Mouse (Mus musculus) heart, adult 2 months (tissue): ENCODE data around the gene Rhobtb3.

ENCODE experiments used
- CTCF ChIP-seq: fragments of 200-600 bp; IDR thresholded peaks from 2 replicates; pipeline ENCODE4 v1.8.1; 2022; ENCODE audit warnings: antibody characterized with exemption, mild to moderate bottlenecking, moderate library complexity
- EP300 ChIP-seq: fragments of 200-500 bp; IDR thresholded peaks from 2 replicates; pipeline ENCODE4 v1.6.1; 2011; ENCODE audit warnings: low read depth, low read length, control low read depth; ENCODE audit not compliant: insufficient read depth
- POLR2A ChIP-seq: fragments of 200-500 bp; IDR thresholded peaks from 2 replicates; pipeline ENCODE4 v1.6.1; 2011; ENCODE audit warnings: mild to moderate bottlenecking, low read depth, low read length, control low read depth; ENCODE audit not compliant: insufficient read depth

DNA sequence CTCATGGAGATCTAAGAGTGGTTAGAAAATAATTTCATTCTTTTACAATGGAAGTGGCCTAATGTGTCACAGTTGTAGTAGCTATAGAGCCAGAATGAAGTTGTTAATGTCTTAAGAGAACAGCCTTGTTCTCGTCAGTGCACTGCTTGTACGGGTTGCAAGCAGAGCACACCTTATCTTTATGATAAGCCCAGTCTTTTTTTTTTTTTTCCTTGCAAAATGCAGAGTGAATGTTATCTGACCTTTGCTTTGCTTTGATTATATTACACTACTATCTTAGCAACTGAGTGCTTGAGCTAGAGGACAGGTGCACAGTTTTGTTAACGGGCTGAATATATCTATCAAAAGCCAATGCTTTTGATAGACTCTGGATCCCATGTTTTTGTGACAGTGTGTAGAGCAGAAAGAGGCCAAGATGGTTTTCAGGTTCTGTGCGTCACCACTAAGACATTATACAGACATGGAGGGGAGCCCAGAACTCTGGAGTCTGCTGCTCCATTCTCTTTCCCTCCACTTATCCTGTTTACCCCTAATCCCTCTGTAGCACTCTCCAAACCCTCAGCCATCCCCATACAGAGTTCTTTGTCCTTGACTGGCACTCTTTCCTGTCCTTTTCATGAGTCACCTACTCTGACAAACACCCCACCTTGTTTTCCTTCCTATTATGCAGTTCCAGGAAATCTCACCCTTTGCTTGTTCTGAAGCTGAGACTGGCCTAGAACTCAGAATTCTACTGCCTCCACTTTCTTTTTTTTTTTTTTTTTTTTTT, 68.9 kb downstream of the Rhobtb3 start:
- no peak for TF ChIP-seq CTCF
- TF ChIP-seq EP300 = no peak
- TF ChIP-seq POLR2A = no peak
